Mouse (Mus musculus) liver (tissue): ENCODE results near the gene Lrp2bp.
A peak's percentile ranks its signal among the peaks of the same experiment; 100 is the strongest.

Experiments used
- DNase-seq: peaks from one replicate; pipeline ENCODE4 v3.0.0-alpha.2; 2020; ENCODE audit warnings: mixed read lengths

Lrp2bp gene

GRCm38 (mm10) chr8:45999138-45999783, at the start of gene Lrp2bp:
TSS of gene Lrp2bp (plus strand) at chr8:45999303.
- DNase-seq = peak; percentile 27

DNA sequence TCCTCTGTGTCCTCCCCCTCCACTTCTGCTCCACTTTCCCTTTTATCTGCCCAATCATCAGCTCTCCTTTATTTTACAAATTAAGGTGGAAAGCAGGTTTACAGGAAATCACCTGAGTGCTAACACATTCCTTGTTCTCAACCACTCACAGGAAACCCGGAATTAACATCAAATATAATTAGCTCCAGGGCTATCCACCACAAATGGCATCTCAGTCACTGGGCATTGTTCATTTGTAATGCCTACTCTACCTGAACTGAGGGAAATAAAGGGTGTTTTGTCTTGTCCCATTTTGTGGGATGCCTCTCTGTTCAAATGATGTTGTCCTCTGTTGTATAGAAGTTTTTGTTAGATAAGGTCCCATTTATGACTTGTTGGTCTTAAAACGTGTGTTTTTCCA, 48.5 kb upstream of the Lrp2bp start:
- no peak for DNase-seq

- no peak for DNase-seq
Observed at GRCm38 (mm10) chr8:45970894-45971293, 28.2 kb upstream of the Lrp2bp start.

- no peak for DNase-seq
Observed at GRCm38 (mm10) chr8:45973988-45974505, 25.1 kb upstream of the Lrp2bp start.

GRCm38 (mm10) chr8:45975126-45975836, 23.8 kb upstream of the Lrp2bp start, which contains the start of the genes 1700029J07Rik and Ufsp2:
TSS of gene 1700029J07Rik (minus strand) at chr8:45975252.
TSS of gene Ufsp2 (plus strand) at chr8:45975528.
- peak; percentile 95 for DNase-seq

GRCm38 (mm10) chr8:45975837-45976468, 23.1 kb upstream of the Lrp2bp start:
- no peak for DNase-seq

DNA sequence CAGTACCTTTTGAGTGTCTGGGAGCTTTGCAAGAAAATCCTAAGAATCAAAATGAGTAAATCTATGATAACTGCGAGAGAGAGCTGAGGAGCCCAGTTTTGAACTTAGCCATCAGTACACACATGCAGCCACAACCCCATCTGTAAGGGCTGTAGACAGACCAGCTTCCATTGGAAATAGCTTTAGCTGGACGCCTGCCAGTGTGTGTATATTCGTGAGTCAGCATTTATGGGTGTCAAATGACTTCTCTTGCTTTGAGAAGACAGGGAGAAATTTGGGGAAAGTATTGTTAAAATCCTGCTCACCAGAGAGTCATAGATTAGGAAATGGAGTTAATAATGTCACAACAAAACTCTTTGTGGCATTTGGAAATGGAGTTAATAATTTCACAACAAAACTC, 12.4 kb upstream of the Lrp2bp start:
- no peak for DNase-seq

GRCm38 (mm10) chr8:45988189-45988588, 10.9 kb upstream of the Lrp2bp start:
- no peak for DNase-seq

- no peak for DNase-seq
Observed at GRCm38 (mm10) chr8:45990631-45991310, 8.3 kb upstream of the Lrp2bp start.

- DNase-seq = no peak
Observed at GRCm38 (mm10) chr8:45994111-45994510, 5.0 kb upstream of the Lrp2bp start.

DNA sequence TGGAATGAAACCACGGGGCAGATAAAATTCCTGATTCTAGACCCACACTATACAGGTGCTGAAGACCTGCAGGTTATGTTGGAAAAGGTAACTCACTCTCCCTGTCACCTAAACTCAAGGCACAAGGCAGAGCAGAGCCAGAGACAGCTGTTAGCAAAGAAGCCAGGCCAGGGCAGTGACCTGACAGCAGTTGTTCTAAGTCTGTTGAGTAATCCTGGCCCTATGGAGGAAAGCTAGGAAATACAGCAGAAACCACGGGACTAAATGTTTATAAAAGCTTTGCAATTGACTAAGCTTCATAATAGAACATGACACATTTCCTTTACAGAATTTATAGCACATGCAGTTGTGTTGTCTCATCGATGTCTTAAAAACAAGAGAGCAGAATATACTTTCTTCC, 3.5 kb upstream of the Lrp2bp start:
- no peak for DNase-seq

- no peak for DNase-seq
Observed at GRCm38 (mm10) chr8:45998228-45998627, 875 bp upstream of the Lrp2bp start.

DNA sequence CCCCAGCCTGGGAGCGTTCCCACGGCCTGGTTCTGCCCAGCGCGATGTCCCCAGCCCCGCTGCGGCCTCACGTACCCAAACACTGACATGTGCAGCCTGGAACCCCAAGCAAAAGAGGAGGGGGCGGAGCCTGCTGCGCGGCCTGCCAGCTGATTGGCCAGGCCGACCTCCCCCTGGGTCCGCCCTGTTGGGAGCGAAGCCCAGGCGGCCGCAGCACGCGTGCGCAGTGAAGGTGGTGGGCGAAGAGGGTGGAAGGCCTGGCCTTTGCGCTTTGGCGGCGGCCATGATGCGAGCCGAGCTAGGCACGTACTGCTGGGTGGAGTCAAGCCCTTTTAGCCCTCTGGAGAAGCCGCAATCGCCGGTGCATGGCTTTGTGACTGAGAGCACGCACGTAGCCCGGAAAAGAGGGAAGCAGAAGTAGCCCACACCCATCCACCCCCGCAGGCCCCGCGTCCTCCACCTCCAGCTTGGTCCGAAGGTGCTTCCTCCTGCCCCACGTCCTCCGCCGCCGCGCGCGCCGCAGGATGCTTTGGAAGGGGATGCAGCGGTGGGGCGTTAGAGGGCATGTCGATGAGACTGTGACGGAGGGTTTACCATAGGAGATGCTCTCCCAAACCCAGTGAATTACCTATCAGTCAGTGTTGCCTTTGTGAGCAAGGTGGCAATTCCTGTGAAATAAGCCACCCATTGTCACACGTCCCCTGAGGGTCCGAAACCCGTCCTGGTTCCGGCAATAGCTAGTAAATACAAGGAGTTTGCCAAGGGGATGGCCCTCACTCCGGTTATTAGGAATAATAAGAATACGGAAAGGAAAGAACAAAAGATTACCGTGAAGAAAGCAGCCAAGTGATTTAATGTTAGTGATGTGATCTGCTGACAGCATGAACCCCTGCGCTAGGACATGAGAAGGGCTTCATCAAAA, 942 bp downstream of the Lrp2bp start:
- peak; percentile 100 for DNase-seq

- DNase-seq = no peak
Observed at GRCm38 (mm10) chr8:46005596-46005995, 6.5 kb downstream of the Lrp2bp start, which contains the start of gene Ankrd37. TSS of gene Ankrd37 (minus strand) at chr8:46005707.

DNA sequence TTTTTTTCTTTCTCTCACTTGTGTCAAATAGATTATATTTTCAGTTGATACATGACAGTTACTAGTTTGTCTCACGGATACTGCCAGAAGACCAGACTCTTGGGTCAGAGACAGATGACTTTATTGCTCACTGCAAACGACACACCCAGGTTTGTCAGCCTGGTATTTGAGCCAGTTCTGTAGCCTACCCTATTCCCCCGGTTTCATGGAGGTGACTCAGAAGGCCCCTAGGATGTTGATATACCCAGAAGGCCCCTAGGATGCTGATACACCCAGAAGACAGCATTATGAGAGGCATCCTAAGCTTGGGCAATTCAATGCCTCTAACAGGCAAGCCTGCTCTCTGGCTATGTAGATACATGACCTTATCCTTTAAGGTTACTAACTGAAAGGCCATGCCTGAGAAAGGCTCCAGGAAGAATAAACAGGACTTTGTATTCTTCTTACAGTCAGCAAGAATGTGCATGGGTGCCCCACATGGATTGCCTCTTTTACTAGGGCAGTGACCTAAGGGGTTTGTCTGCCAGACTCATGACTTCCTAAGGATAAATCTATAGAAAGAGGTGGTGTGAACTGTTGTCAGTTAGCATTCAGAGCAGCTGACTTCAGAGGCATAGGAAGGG, 8.1 kb downstream of the Lrp2bp start:
- DNase-seq = no peak

- no peak for DNase-seq
Observed at GRCm38 (mm10) chr8:46010306-46010705, 11.2 kb downstream of the Lrp2bp start.

GRCm38 (mm10) chr8:46010746-46011680, 11.9 kb downstream of the Lrp2bp start:
- peak; percentile 9 for DNase-seq

DNA sequence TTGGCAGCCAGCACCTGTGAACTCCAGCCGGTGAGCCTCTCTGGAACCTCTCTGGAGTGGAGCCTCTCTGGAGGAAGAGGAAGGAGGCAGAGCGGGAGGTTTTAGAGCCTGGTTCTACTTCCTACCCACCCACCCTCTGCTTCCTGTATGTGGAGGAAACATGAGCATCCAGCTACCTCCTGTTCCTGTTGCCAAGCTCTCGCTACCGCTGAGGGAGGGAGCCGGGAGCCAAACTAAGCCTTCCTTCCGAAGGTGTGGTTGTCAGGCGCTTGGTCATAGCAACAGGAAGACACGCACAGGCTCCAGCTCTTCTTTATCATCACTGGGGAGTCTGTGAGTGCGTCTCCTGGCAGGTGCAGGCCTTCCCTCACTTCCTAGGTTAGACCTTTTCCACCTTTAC, 23.1 kb downstream of the Lrp2bp start:
- DNase-seq = no peak

DNA sequence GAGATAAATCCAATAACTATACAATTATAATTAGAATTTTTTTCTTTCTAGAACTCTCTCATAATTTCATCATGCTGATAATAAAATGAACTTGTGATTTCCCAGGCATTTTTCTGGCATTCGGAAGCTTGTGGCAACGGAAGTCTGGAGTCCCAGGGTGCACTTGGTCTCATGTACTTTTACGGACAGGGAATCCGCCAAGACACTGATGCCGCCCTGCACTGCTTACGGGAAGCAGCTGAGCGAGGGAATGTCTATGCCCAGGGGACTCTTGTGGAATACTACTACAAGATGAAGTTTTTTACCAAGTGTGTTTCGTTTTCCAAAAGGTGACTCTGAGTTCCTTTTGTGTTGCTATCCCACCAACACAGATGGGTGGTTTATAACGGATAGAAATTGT, 23.7 kb downstream of the Lrp2bp start:
- DNase-seq = no peak

- no peak for DNase-seq
Observed at GRCm38 (mm10) chr8:46024392-46024791, 25.3 kb downstream of the Lrp2bp start.
